Mouse (Mus musculus) neural tube, embryonic 10.5 days (tissue): ENCODE results near the gene Rasip1.

Source experiments
- DNase-seq: peaks from one replicate; pipeline ENCODE4 v3.0.0-alpha.2; 2017; ENCODE audit warnings: low spot score; ENCODE audit errors: extremely low spot score

Gene Rasip1

GRCm38 (mm10) chr7:45683396-45684050 is 56.2 kb downstream of the Rasip1 start, which contains the start of gene Ntn5:
TSS of gene Ntn5 (plus strand) at chr7:45684022.
- DNase-seq: no peak

GRCm38 (mm10) chr7:45685811-45686210 is 58.5 kb downstream of the Rasip1 start:
- no peak for DNase-seq

- no peak for DNase-seq
These were observed 59.6 kb downstream of the Rasip1 start for GRCm38 (mm10) chr7:45686841-45687240.
